Mouse (Mus musculus): ENCODE measurements at regions not wholly inside any gene's neighbourhood (a gene's known extent, or its start where the extent isn't known, plus 50 kb on each side); places are given as distances from the start of the nearest gene placed in this dataset.
A peak's percentile ranks its signal among the peaks of the same experiment; 100 is the strongest.
"Not testable (repeated sequence)": the region's sequence is repeated elsewhere in the genome, so short reads cannot be mapped to it uniquely, and the experiment has no call there.

DNA sequence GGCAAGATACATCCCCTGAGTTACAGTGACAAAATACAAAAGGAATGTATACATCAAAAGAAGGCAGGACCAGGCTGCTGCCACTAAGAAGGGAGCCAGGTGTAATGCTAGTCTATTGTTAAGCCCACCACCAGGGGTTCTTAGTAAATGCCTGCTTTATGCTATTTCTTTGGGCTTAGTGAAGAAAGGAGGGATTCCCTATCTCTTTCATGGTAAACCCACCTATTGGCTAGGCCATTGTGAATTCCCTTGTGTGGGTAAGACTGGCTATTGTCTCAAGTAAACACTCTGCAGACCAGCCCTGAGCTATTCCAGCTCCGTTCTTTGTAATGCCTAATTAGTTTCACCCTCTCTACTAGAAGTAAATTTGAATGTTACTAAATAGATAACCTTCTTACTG is 716.6 kb upstream of the 1700015G11Rik start:
- not testable (repeated sequence) for DNase-seq

DNA sequence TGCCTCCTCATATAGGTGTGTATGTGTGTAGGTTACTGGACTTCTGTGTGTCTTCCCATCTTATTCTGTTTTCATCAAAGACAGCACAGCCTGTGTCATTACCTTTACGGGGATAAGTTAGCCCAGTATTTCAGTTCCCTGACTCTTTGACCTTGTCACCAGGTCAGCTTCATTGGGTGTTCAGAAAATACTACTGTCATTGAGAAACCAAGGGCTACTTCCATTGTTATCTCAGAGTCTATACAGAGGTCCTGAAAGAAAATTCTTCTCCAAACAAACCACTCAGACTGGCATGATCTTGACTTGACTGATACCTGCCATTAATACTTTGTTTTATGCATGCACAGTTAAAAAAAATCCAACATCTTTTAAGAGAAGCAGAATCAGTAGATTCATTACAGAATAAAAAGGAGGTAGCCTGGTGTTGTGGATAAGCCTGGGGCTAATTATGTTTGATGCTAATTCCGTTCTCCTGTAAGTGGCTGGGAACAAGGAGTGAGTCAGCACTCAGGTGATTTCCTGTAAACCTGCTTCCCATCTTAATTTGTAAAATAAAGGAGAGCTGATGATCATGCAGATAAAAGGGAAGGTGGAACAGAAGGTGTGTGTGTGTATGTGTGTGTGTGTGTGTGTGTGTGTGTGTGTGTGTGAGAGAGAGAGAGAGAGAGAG is 710.8 kb upstream of the 1700015G11Rik start:
- DNase-seq, result no peak

DNA sequence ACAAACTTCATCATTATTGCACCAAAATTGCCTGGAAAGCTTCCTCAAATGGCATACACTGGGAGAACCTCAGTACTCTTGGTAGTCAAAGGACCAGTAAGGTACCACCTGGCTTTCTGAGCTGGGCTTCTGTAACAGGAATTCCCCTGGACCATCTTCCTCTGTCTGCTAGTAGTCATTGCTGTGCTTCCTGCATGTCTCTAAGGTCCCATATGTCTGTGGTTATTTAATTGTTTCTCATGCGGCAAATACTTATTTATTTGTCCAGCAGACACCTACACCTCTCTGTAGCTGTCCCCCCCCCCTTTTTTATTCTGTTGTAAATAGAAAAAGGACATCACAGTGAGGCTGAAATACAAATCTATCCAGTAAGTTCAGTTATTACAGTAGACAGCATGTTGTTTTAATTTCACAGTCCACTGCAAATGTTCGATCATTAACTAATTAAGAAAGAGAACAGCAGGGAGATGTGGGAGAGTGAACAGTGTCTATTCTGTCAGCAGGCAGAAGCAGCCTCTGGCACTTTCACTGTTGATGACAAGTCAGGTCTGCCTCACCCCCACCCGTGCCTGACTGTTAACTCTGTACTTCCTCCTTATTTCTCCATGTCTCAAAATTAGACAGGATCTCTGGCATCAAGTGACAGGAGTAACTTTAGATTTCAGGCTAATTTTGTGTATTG is 687.1 kb upstream of the 1700015G11Rik start:
- DNase-seq, result peak in 1 of 2 experiments; percentile 5

DNA sequence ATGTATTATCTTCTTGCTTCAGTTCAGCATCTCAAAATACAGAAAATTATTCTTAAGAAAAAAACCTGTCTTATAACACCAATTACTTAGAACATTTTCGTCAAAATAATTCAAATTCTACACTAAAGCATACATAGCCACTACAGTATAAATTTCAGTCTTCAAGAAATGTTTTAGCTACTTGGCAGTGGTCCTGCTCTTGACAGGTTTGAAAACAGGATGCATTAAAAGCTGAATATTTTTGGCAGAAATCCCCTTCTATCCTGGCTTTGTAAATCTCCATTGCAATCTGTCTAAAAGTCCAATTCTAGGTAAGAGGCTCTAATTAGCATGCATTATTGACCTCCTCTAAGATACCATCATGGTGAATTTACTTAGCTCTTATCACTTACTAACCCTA is 652.8 kb upstream of the 1700015G11Rik start:
- DNase-seq, result no peak
